Mouse (Mus musculus) right cerebral cortex, postnatal 14 days (tissue): ENCODE measurements at regions not wholly inside any gene's neighbourhood (a gene's known extent, or its start where the extent isn't known, plus 50 kb on each side); places are given as distances from the start of the nearest gene placed in this dataset.
A peak's percentile ranks its signal among the peaks of the same experiment; 100 is the strongest.

Source experiments
- DNase-seq: peaks from one replicate; pipeline ENCODE4 v3.0.0; 2022

DNA sequence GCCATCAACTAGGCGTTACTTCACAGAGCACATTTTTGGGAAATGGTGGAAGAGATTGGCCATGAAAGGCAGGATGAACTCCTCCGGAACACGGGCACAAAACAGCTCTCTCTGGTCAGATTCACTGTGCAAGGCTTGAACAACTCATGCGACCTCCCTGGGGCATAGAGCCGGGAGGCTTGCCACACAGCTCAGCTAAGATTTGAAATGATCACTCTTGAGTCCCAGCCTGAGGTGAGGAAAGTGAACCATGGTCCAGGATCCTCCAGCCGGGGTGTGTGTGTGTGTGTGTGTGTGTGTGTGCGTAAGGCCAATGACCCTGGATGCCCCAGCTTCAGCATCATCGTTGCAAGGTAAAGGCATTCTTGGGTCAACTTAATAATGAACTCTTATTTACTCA, 237.5 kb downstream of the Gm45692 start:
- DNase-seq = no peak

DNA sequence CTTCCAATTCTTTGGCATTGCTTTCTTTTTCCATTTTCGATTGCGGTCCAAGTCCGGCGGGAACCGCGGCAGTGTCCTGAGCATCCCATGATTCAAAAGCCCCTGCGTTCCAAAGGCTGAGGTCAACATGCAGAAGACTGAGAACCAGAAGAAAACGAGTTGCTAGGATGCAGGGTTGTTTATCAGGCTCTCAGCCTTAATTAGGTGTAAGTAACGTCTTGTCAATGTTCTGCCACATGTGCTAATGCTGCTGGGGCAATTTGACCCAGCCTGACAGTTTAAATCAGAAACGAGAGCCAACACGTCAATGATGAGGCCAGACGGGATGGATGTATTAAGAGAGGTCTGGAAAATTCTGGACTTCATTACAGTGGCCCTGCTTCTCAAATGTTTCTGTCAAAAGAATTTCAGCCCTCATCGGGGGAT, 239.4 kb downstream of the Gm45692 start:
- DNase-seq = no peak

DNA sequence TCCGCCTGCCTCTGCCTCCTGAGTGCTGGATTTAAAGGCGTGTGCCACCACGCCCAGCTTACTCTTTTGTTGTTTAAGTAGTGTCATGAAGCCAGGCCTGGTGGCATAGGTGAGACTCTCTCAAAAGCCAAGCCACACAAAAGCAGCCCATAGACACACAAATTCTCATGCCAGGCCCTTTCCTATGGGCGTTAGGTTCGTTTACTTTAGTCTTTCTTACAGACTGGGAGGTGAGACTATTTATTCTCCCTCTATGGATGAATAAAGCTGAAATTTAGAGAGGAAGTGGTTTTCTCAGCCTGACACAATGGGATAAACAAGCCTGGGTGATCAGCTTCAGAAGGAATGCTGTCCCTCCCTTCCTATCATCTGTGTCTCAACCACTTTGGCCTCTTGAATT, 243.0 kb downstream of the Gm45692 start:
- DNase-seq = no peak

DNA sequence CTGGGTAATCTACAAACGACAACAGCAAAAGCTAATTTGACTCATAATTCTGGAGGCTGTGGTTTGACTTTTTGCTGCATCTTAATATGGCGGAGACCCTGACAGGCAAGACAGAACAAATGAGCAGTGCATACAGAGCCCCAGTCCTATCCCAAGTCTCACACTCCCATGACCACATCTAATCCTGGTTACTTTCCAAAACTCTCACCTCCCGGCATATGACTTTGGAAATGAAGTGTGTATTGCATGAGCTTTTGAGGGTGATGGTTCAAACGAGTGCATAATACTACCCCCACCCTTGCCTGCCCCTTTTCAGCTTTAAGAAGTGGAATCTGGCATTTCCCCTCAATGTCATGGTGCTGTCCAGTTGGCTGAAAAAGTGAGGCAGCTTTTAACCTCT, 244.3 kb downstream of the Gm45692 start:
- DNase-seq = no peak

DNA sequence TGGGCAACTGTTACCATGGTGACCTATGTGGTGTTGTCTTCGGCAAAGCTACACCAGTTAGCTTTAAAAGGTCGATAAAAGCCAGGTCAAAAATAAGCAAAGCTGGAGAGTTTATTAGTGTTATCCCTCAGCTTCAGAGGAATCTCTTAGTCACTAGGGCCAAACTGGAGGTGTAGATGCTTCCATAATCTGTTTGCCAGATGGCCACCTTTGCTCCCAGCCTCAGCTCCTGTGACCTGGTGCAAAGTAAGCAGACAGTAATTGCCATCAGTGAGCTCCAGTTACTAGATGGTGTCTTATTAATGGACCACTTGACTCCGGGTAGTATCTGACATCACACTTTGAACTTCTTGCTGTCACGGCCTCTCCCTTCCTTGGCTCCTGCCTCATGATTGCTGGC, 245.3 kb downstream of the Gm45692 start:
- no peak for DNase-seq

DNA sequence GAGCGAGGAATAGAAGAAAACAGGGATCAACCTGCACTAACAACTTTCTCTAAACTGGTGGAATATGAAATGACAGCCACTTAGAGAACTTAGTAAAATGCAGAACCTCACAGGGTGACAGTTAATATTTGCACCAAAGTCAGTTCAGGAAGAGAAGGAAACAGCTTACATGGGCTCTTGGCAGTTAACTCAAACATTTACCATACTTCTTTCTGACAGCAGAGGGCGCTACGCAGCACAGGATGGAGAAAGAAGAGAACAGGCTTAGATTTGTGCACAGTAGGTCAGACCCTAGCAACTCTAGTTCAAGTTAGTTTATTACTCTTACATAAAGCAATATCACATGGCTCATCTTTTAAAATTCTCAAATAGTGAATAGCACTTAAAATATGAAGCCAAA, 261.3 kb downstream of the Gm45692 start:
- peak; percentile 68 for DNase-seq

DNA sequence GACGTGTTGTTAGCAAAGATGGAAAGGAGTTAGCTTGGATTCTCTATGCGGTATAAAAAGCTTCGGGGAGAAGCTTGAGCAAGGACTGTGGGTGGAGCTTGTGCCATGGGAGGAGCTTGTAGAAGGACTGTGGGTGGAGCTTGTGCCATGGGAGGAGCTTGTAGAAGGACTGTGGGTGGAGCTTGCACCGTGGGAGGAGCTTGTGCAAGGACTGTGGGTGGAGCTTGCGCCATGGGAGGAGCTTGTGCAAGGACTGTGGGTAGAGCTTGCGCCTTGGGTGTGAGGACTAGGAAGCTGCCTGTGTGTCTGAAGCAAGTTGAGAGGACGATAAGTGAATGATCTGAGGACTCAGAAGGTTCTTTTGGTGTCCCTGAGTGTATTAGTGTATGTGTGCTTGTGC, 263.1 kb downstream of the Gm45692 start:
- DNase-seq = no peak

DNA sequence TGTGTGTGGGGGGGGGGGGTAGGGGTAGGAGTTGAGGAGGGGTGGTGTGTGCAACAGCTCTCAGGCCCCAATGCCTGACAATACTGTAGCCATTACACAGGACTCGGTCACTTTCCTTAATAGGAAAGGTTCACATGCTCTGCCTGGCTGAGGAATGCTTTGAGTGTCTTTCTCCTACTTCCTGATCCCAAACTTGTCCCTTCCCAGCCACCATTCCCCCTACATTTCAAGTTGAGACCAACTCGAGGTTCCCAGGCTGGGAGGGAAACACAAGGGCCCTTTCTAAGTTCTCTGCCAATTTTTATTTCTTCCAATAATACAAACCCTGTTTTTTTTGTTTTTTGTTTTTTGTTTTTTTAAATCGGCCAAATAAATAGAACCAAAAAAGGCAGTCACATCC, 264.6 kb downstream of the Gm45692 start:
- no peak for DNase-seq

DNA sequence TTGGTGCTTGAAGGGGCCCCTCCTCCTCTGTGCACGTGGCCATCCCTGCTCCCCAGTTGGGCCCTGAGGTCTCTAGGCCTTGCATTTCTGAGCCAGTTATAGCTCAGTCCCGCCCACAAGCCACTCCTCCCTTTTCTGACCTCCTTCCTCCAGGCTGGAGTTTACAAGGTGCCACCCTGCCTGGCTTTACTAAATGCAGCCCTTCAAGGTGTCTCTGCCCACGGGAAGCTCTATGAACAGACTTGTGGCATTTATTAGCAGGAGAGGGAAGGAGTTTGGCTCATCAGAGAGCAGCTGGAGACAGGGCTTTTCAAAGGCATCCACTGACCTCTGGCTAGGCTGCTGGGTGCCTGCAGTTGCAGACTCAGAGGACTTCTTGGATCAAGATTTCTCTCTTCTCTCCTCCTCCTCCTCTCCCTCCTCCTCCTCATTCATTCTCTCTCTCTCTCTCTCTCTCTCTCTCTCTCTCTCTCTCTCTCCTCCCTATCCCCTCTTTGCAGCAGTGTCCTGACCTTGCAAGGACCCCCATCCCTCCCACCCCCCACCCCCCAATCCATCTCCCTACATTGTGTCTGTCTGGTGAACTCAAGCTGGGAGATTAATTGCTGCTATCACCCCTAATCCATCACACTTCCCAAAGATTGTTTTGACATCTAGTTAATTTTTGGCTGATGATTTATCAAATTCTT, 265.1 kb downstream of the Gm45692 start:
- no peak for DNase-seq

DNA sequence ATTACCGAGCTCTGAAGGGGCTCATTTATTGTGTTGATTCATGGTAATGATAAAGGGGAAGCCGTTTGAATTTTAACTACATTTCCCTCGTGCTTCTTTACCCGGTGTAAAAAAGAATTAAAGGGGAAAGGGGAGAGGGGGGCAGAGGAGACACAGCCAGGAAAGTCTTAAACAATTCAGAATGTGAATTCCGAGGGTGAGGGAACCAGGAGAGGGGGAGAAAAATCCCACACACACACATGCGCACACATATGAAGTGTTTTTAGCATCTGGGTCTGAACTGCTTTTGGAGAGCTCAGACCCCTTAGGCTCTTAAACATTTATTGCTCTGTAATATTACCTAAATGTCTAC, 265.6 kb downstream of the Gm45692 start:
- DNase-seq = no peak

DNA sequence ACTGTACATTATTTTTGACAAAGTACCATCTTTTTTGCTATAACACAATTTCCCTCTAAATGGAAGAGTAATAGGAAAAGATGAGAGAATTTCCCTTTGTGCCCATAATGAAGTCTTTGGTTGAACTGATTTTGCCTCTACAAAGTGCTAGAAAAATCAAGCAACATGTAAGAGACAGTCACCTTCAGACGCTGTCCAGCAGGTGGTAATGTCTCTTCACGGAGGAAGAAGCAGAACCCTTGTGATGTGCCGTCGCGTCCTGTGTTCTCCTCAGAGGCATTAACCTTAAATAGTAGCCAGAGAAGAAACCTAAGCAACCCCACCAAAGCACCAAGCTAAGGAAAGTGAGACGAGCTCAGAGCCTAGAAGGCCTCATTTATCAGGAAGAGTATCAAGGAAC, 275.7 kb downstream of the Gm45692 start:
- DNase-seq = no peak

DNA sequence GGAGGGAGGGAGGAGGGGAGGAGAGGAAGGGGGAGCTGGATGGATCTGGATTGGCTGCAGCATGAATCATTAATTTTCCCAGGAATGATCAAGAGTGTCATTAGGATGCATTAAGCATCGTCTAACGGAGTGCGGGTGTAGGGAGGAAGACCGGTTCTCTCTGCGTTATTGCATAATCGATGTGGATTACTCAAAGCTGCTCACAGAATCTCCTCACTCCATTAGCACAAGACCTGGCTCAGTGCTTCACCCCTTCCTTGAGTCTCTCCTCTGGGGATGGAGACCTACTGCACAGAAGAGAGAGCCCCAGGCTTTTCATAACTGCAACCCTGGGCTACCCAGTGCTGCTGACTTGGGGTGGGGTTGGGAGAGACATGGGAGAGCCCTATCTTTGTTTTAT, 300.7 kb downstream of the Gm45692 start:
- DNase-seq = no peak

DNA sequence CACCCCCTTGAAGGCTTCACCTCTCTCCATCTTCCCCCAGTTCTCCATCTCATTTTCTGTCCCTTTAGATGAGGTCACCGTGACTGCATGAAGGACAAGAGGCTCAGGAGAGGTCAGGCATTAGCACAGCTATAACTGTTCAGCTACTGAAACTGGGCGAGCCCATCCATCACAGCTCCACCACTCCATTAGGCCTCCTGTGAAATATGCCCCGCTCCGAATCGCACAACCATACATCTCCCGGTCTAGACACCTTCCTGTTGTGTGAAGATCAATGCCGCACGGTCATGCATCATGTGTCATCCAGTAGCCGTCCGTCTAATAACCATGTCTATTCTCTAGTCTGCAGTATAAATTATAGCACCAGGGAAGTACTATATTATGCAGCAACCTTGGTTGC, 301.2 kb downstream of the Gm45692 start:
- DNase-seq = no peak

DNA sequence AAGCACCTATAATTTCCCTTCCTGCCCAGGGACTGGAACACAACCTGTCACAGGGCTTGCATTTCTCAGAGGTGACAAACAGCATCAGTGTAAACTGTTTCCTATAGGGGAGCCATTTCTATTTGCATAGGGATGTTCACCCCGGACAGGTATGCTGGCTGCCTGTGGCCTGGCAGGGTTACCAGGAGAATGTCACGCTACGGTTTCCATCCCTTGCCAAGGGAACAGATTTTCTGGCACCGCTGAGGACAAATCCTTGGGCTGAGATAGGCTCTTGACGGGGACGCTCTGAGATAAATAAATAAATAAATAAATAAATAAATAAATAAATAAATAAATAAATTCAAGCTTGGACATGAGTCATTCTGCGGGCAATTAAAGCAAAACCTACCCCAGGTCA, 308.0 kb downstream of the Gm45692 start:
- no peak for DNase-seq

DNA sequence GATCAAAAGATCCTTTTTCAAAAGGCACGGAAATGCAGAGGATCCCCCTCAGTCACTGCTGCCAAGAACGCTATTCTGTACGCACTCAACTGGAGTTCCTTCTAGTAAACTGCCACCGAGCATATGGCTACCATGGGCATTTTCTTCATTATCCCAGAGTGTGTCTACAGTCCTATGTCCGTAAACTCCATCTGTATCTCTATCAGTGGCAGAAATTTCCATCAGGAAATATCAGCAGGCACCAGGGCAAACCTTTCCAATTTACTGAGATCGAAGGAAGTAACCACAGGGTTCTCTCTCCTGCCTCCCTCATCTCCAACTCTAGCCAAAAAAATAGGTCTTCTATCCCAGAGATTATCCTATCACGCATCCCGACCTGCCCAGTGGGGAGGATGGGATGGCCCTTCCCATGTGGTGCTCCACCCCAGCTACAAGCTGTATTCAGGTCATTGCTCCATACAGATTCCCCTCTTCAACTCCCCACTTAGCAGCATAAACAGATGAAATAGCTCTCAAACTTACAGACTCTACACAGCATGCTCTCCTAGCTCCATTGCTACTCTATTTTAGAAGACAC, 310.5 kb downstream of the Gm45692 start:
- no peak for DNase-seq

DNA sequence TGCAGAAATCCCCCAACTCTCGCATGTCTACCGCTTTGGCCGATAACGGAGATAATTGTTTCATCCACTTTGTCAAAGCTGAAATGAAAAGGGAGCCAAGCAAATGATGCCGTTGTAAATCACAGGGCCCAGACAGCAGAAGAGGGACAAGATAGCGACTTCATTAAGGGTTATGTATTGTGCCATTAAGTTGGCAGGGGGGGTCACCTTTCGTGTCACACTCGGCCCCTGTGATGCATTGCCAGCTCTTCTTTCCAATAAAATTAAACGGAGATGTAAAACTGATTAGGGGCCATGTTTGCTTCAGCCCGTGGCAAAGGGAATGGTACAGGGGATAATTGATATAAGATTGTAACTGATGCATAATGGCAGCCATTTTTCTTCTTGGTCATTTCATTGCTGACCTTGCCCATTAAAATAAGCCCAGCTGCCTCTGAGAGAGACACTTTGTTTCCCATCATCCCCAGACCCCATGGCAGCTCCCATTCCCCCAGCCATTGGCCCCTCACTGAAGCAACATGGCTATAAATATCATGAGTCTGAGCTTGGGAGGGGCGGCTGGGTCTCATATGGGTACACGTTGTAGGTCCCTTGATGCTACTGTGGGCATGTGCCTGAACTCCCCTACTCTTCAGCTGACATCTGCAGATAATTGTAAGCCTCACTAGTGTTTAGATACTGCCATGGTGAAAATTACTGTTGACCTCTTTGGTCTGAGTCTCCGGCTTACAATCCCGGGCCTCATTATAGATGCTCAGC, 313.0 kb downstream of the Gm45692 start:
- DNase-seq = no peak

DNA sequence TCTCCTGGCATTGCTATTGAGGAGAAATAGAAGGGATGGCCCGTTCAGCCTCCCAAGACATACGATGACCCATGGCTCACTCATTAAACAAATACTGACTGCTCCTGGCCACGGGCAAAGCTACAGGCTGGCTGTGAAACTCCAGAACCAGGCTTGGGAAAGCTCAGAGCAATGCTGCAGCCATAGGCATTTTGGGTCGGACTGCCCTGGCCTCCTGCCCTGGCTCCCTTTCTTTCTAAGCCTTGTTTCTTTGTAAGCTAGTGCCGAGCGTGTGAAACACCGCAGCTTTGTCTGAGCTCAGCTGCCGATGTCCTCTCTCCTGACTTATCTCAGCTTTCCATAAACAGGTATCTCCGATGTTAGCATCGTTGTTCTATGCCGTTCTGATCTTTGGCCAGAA, 316.9 kb downstream of the Gm45692 start:
- no peak for DNase-seq

DNA sequence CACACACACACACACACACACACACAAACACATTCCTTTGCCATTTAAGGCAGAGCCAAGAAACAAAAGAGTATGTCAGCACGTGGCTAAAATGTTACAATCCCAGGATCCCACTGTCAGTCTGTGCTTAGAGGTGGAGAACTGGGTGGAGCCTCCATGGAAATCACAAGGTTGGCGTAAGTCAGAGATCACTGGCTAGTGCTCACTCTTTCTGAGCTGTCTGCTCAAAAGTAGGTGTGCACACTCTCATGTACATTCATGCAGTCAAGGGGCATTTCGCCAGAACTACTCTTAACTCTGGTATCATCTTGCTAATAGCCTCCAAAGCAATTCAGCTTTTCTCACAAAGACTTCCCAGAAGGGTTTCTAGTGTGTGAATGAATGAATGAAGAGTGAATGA, 318.2 kb downstream of the Gm45692 start:
- no peak for DNase-seq

DNA sequence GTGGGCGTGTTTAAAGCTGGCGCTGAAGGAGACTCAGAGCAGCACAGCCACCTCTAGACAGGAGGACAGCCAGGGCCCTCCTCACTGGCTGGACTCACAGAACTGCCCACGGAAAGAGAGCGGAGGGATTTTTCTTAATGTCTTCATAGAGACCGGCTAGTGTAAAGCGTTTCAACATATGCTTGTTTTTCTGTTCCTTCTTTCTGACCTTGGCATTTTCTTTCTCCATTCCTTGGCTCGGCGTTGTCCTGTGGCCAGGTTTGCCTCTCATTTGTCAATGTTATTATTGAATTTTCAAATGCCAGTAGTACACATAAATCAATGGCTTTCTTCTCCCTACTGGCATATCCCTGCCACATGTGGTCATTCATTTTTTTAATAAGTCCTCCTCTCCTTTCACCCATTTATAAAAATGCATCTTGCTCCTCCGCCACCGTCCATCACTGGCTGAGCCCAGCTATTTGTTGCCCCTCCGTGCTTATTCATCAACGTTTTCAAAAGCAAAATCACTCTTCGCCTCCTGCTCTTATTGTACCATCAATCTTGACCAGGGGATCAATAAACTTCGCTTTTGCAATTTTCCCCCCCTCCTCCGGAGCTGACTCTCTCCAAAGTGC, 319.0 kb downstream of the Gm45692 start:
- DNase-seq = no peak

DNA sequence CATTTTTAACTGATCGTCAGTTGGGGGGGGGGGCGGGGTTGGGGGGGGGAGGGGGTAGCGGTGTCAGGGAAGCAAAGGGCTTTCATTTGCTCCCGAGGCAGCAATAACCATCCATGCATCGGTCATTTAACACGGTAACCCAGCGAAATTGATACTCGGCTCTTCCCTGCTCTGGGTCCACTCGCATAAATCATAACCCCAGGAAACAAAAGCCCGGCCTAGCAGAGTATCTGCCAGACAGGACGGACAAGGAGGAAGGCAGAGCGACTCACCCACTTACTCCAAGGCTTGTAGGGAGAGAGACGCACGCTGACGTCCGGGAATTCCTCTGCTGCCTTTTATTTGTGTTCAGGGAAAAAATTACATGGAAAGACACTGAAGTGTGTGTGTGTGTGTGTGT, 319.5 kb downstream of the Gm45692 start:
- DNase-seq = no peak

DNA sequence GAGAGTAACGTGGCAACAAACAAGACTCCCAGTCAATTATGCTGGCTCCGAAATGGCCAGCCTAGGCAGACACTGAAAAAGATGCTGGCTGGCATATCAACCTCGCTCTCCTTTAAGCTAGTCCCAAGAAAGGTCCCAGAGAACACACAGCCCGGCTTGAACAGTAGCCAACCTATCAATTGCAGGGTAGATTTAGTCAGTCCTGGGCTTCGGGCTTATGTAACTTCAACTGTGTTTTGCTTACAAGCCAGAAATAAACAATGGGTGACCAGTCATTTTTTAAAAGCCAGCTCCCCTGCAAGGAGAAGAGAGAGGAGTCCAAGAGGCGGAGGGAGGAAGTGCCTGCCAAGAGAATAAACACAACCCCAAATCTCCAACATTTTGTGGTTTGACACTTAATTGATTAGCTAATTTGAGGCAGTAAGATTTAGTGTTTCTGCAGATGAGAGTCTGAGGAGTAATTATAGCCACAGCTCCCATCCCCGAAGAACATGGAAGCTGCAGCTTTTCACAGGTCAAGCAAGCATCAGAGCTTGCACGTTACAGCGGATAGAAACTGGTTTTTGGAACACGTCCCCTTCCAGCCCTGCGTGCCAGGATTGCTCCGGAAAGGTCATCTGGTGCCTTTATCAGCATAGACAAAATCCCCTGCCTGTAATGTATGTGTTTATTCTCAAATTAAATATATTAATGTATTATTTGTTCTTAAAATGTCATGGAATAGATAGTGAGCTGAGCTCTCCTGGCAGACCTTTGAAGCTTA, 322.1 kb downstream of the Gm45692 start:
- no peak for DNase-seq

DNA sequence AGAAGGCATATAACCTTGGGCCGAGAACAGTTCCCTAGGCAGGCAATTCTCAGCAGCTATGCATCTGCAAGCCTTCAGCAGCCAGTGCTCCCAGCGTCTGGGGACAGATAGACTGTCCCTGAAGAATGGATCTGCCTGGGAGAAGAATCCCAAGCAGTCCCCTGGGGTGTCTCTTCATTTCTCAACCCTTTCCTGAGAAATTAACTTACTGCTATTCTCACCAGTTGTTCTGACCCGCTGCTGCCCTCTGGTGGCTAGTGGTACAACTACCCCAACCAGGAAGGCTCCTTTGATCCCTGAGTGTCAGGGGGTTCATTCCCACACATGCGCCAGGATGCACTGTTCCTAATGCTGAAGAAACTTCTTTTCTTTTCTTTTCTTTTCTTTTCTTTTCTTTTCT, 323.7 kb downstream of the Gm45692 start:
- DNase-seq = peak; percentile 73

DNA sequence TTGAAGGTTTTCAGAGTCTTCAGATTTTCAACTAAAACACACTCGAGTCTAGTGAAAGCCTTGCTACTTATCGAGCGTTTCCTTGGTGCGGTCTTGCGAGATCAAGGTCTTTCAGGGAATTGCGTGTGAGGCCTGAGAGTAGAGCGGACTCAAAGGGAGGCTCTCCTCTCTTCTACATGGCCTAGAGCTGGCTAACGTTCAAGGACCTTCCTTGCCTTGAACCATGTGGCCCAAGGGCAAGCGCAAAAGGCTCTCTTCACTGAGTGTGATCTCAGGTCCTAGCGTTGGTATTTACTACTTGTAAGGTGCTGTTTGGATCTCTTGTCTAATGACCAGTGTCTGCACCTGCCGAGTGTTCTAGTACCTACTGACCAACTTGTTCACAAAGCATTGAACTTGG, 324.4 kb downstream of the Gm45692 start:
- no peak for DNase-seq
